Mouse (Mus musculus): ENCODE results near the gene Eri3. TPM values are rescaled to one million over a fixed set of nuclear protein-coding genes. Genes with fewer than 3 reads are reported as not detected.

Gene Eri3
- total RNA-seq, 2 experiments from 2014 or later: 197 to 200 TPM

GRCm38 (mm10) chr4:117587447-117587846 lies 37.3 kb downstream of the Eri3 start:
- Histone ChIP-seq H3K27ac (no peak overlapping the region), H3K4me3 (no peak overlapping the region)
- TF ChIP-seq CTCF (IDR thresholded peaks at IDR 0.05): peak; percentile 38
- DNase-seq (ENCODE audit: extremely low spot score in 1 of 2, low spot score in 2 of 2): no peak
- intact Hi-C loops (cut with DNase I): no loop called here

- DNase-seq (ENCODE audit: extremely low spot score in 1 of 2, low spot score in 2 of 2): no peak
- H3K27ac ChIP-seq: no peak overlapping the region
- no peak overlapping the region for H3K4me3 ChIP-seq
- intact Hi-C loops (cut with DNase I): no loop called here
- no peak for TF ChIP-seq CTCF (IDR thresholded peaks at IDR 0.05)
These were observed 39.0 kb downstream of the Eri3 start for GRCm38 (mm10) chr4:117589081-117589660.

GRCm38 (mm10) chr4:117590781-117591180 lies 40.6 kb downstream of the Eri3 start:
- no peak overlapping the region for H3K4me3 ChIP-seq
- no peak overlapping the region for H3K27ac ChIP-seq
- intact Hi-C loops (cut with DNase I): no loop called here
- TF ChIP-seq CTCF (IDR thresholded peaks at IDR 0.05): no peak
- no peak for DNase-seq (ENCODE audit: extremely low spot score in 1 of 2, low spot score in 2 of 2)

- TF ChIP-seq CTCF (IDR thresholded peaks at IDR 0.05): no peak
- H3K4me3 ChIP-seq: no peak overlapping the region
- no peak for DNase-seq (ENCODE audit: extremely low spot score in 1 of 2, low spot score in 2 of 2)
- intact Hi-C loops (cut with DNase I): no loop called here
- H3K27ac ChIP-seq: no peak overlapping the region
These were observed 42.0 kb downstream of the Eri3 start for GRCm38 (mm10) chr4:117592206-117592605.

- intact Hi-C loops (cut with DNase I): no loop called here
- no peak for TF ChIP-seq CTCF (IDR thresholded peaks at IDR 0.05)
- Histone ChIP-seq H3K27ac (no peak overlapping the region), H3K4me3 (no peak overlapping the region)
- DNase-seq (ENCODE audit: extremely low spot score in 1 of 2, low spot score in 2 of 2): no peak
These were observed 45.1 kb downstream of the Eri3 start for GRCm38 (mm10) chr4:117595293-117595692.

GRCm38 (mm10) chr4:117599986-117600565 lies 49.9 kb downstream of the Eri3 start:
- TF ChIP-seq CTCF (IDR thresholded peaks at IDR 0.05): no peak
- intact Hi-C loops (cut with DNase I): no loop called here
- no peak for DNase-seq (ENCODE audit: extremely low spot score in 1 of 2, low spot score in 2 of 2)
- H3K27ac ChIP-seq: no peak overlapping the region
- H3K4me3 ChIP-seq: no peak overlapping the region

- no peak for TF ChIP-seq CTCF (IDR thresholded peaks at IDR 0.05)
- DNase-seq (ENCODE audit: extremely low spot score in 1 of 2, low spot score in 2 of 2): no peak
- no peak overlapping the region for H3K4me3 ChIP-seq
- intact Hi-C loops (cut with DNase I): no loop called here
- H3K27ac ChIP-seq: no peak overlapping the region
These were observed 51.2 kb downstream of the Eri3 start for GRCm38 (mm10) chr4:117601338-117601776.

- no peak for TF ChIP-seq CTCF (IDR thresholded peaks at IDR 0.05)
- intact Hi-C loops (cut with DNase I): no loop called here
- H3K27ac ChIP-seq: no peak overlapping the region
- H3K4me3 ChIP-seq: no peak overlapping the region
- no peak for DNase-seq (ENCODE audit: extremely low spot score in 1 of 2, low spot score in 2 of 2)
These were observed 55.2 kb downstream of the Eri3 start for GRCm38 (mm10) chr4:117605099-117605953.

GRCm38 (mm10) chr4:117605954-117606227 lies 55.7 kb downstream of the Eri3 start:
- DNase-seq (ENCODE audit: extremely low spot score in 1 of 2, low spot score in 2 of 2): no peak
- TF ChIP-seq CTCF (IDR thresholded peaks at IDR 0.05): no peak
- intact Hi-C loops (cut with DNase I): no loop called here
- Histone ChIP-seq H3K27ac (no peak overlapping the region), H3K4me3 (no peak overlapping the region)

- Histone ChIP-seq H3K27ac (no peak overlapping the region), H3K4me3 (no peak overlapping the region)
- intact Hi-C loops (cut with DNase I): no loop called here
- TF ChIP-seq CTCF (IDR thresholded peaks at IDR 0.05): no peak
- no peak for DNase-seq (ENCODE audit: extremely low spot score in 1 of 2, low spot score in 2 of 2)
These were observed 56.9 kb downstream of the Eri3 start for GRCm38 (mm10) chr4:117606831-117607610.

- Histone ChIP-seq H3K4me3 (no peak overlapping the region), H3K27ac (no peak overlapping the region)
- no peak for DNase-seq (ENCODE audit: extremely low spot score in 1 of 2, low spot score in 2 of 2)
- TF ChIP-seq CTCF (IDR thresholded peaks at IDR 0.05): no peak
- intact Hi-C loops (cut with DNase I): no loop called here
These were observed 58.1 kb downstream of the Eri3 start for GRCm38 (mm10) chr4:117608265-117608664.
